Mouse (Mus musculus) A20 (cell line): Measurements from ENCODE around the gene Phf1.

ENCODE experiments used
- DNase-seq: peaks from one replicate; pipeline ENCODE4 v3.0.0-alpha.2; 2011; ENCODE audit warnings: low read depth, low spot score

Phf1 gene

GRCm38 (mm10) chr17:26950560-26951288, 17.9 kb downstream of the Phf1 start:
- no peak for DNase-seq

- DNase-seq, result peak; percentile 76
Observed at GRCm38 (mm10) chr17:26951406-26951805, 18.6 kb downstream of the Phf1 start.

- no peak for DNase-seq
Observed at GRCm38 (mm10) chr17:26951952-26952877, 19.4 kb downstream of the Phf1 start.

GRCm38 (mm10) chr17:26953201-26953600, 20.3 kb downstream of the Phf1 start:
- no peak for DNase-seq

- no peak for DNase-seq
Observed at GRCm38 (mm10) chr17:26953726-26954125, 20.9 kb downstream of the Phf1 start.

- DNase-seq, result peak; percentile 79
Observed at GRCm38 (mm10) chr17:26956309-26956708, 23.5 kb downstream of the Phf1 start.

- DNase-seq, result peak; percentile 90
Observed at GRCm38 (mm10) chr17:26956895-26957294, 24.0 kb downstream of the Phf1 start.

- DNase-seq, result no peak
Observed at GRCm38 (mm10) chr17:26957872-26958271, 25.0 kb downstream of the Phf1 start.

- no peak for DNase-seq
Observed at GRCm38 (mm10) chr17:26958880-26959279, 26.0 kb downstream of the Phf1 start.

GRCm38 (mm10) chr17:26959815-26960214, 27.0 kb downstream of the Phf1 start:
- no peak for DNase-seq

GRCm38 (mm10) chr17:26961572-26962240, 28.9 kb downstream of the Phf1 start:
- DNase-seq, result no peak

GRCm38 (mm10) chr17:26966993-26967392, 34.1 kb downstream of the Phf1 start:
- no peak for DNase-seq

- DNase-seq, result no peak
Observed at GRCm38 (mm10) chr17:26967477-26967876, 34.6 kb downstream of the Phf1 start.

GRCm38 (mm10) chr17:26968200-26968611, 35.4 kb downstream of the Phf1 start:
- no peak for DNase-seq

- no peak for DNase-seq
Observed at GRCm38 (mm10) chr17:26969257-26969656, 36.4 kb downstream of the Phf1 start.

- no peak for DNase-seq
Observed at GRCm38 (mm10) chr17:26970221-26970620, 37.4 kb downstream of the Phf1 start.

- no peak for DNase-seq
Observed at GRCm38 (mm10) chr17:26971247-26971905, 38.5 kb downstream of the Phf1 start.

GRCm38 (mm10) chr17:26972107-26972506, 39.3 kb downstream of the Phf1 start:
- DNase-seq, result no peak

GRCm38 (mm10) chr17:26972703-26973574, 40.1 kb downstream of the Phf1 start, which contains the start of gene Zbtb9:
TSS of gene Zbtb9 (plus strand) at chr17:26973167.
- DNase-seq, result peak; percentile 98

GRCm38 (mm10) chr17:26974547-26974946, 41.7 kb downstream of the Phf1 start:
- no peak for DNase-seq
